Mouse (Mus musculus): ENCODE data around the gene Creb5.

GRCm38 (mm10) chr6:53652691-53653090, 365.6 kb downstream of the Creb5 start:
- TF ChIP-seq POLR2A (IDR thresholded peaks at IDR 0.05; ENCODE audit: borderline replicate concordance, insufficient read depth, low read length), result no peak
- TF ChIP-seq CTCF (IDR thresholded peaks at IDR 0.05; ENCODE audit: borderline replicate concordance, insufficient read depth, low read depth, low read length), result no peak

All from cerebellum, adult 2 months (tissue).